Mouse (Mus musculus) neural tube, embryonic 13.5 days (tissue): Measurements from ENCODE around the gene Dennd1a. TPM values are rescaled to one million over a fixed set of nuclear protein-coding genes. Genes with fewer than 3 reads are reported as not detected.
A peak's percentile ranks its signal among the peaks of the same experiment; 100 is the strongest.

Source experiments
- ATAC-seq: fragments of 200-750 bp; cut with Nextera tagmentation; 2 replicates; pipeline ENCODE4 v1.8.0; 2017; ENCODE audit warnings: low read depth, mild to moderate bottlenecking, moderate TSS enrichment, moderate library complexity
- H3K27ac ChIP-seq: fragments of 300-500 bp; sonication (generic); replicated peaks from 2 replicates; pipeline ENCODE4 v1.5.1; 2015; ENCODE audit warnings: moderate library complexity, mild to moderate bottlenecking, inconsistent platforms
- H3K27me3 ChIP-seq: fragments of 300-500 bp; sonication (generic); 2 replicates; pipeline ENCODE4 v1.6.1; 2015; ENCODE audit warnings: mild to moderate bottlenecking, inconsistent platforms
- H3K36me3 ChIP-seq: fragments of 300-500 bp; sonication (generic); 2 replicates; pipeline ENCODE4 v1.6.1; 2015; ENCODE audit warnings: mild to moderate bottlenecking, inconsistent platforms
- H3K4me1 ChIP-seq: fragments of 300-500 bp; sonication (generic); replicated peaks from 2 replicates; pipeline ENCODE4 v1.6.1; 2015; ENCODE audit warnings: inconsistent platforms
- H3K4me2 ChIP-seq: fragments of 300-500 bp; sonication (generic); 2 replicates; pipeline ENCODE4 v1.6.1; 2015; ENCODE audit warnings: inconsistent platforms, mild to moderate bottlenecking, moderate library complexity
- H3K4me3 ChIP-seq: fragments of 300-500 bp; sonication (generic); 2 replicates; pipeline ENCODE4 v1.5.1; 2015; ENCODE audit warnings: mild to moderate bottlenecking, inconsistent platforms
- H3K9ac ChIP-seq: fragments of 300-500 bp; sonication (generic); 2 replicates; pipeline ENCODE4 v1.6.1; 2015; ENCODE audit warnings: moderate library complexity, mild to moderate bottlenecking, inconsistent platforms
- H3K9me3 ChIP-seq: fragments of 300-500 bp; sonication (generic); 2 replicates; pipeline ENCODE4 v1.6.1; 2016; ENCODE audit warnings: inconsistent platforms
- WGBS: fragments of 180-500 bp; shearing (Covaris S2); methylation state at CpG from one replicate; pipeline ENCODE4 v1.1.7; 2015; 5-methylcytosine and 5-hydroxymethylcytosine counted together
- polyA plus RNA-seq: library from polyadenylated mRNA; unstranded; fragments of >200 nt; fragmentation: Nextera tagmentation; extraction: Ambion mirVana; gene quantifications from 2 replicates; pipeline ENCODE4 v1.2.1, GENCODE M21; 2015

Dennd1a gene
- polyA plus RNA-seq, 1 experiment from 2014 or later: 14.6 TPM

DNA sequence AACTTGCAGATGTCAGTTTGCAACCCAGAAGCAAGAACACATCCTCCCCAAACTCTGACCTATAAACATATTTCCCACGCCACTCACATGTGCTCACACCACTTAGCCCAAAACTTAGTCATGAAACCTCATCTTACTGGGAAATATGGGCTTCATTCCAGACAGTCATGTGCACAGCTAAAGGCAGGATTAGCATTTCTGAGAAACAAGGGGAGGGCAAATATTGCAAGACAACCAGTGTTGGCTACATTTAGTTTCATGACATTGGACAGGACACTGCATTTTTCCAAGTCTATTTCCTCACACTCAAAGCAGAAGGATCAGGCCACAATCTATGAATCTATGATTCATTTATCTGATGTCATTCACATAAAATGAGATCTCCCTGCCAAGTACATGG is 4.3 kb upstream of the Dennd1a start:
- Histone ChIP-seq H3K4me2 (no peak overlapping the region), H3K27me3 (no peaks in the 10 kb centered on the region), H3K9me3 (no peaks in the 10 kb centered on the region), H3K9ac (no peak overlapping the region), H3K4me3 (no peak overlapping the region), H3K36me3 (no peaks in the 10 kb centered on the region), H3K4me1 (peaks cover 4% of the 10 kb centered on the region), H3K27ac (no peak overlapping the region)
- no peak for ATAC-seq
- WGBS: 86% methylated on average over 1 of the region's 1 CpGs

DNA sequence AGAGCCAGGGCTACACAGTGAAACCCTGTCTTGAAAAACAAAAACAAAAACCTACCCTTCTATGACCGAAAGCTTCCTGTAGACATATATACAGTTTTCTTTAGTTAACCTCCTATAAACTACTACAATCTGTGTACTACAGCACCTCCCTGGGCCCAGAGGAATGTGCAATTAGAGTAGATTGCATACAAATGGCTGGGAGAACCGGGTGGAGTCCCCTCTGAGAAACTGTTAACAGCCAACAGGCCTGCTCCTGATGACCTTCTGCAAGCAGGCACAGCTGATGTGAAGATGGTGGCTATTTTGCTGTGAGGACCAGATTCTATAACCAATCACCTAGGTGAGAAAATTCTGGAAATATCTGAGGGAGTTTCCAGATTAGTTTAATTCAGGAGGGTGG is 1.0 kb upstream of the Dennd1a start:
- Histone ChIP-seq H3K9me3 (no peaks in the 10 kb centered on the region), H3K27me3 (no peaks in the 10 kb centered on the region), H3K4me3 (no peak overlapping the region), H3K27ac (no peak overlapping the region), H3K4me2 (no peak overlapping the region), H3K4me1 (peaks cover 19% of the 10 kb centered on the region), H3K36me3 (no peaks in the 10 kb centered on the region), H3K9ac (no peak overlapping the region)
- no peak for ATAC-seq
- 40% methylated on average over 2 of the region's 2 CpGs for WGBS

DNA sequence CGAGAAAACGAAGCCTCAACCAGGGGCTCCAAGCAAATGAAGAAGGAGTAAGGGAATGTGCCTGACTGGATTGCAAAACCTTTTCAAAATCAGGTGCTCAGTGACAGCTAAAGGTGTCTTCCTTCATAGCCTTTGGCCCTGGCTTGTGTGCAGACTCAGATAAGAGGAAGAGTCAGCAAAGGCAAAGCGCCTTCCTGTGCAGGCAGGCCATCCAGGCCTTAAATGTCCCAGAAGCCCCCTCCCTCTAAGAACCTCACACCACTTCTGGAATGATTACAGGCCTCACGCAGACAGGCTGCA is 807 bp downstream of the Dennd1a start:
- ATAC-seq: no peak
- H3K27me3 ChIP-seq: no peaks in the 10 kb centered on the region
- H3K4me3 ChIP-seq: peak overlapping the region; percentile 84
- peak overlapping the region; percentile 88; the same call in 1 of the 2 replicates for H3K27ac ChIP-seq
- H3K9ac ChIP-seq: peak overlapping the region; percentile 88
- peaks cover 19% of the 10 kb centered on the region for H3K4me1 ChIP-seq
- H3K36me3 ChIP-seq: no peaks in the 10 kb centered on the region
- H3K9me3 ChIP-seq: no peaks in the 10 kb centered on the region
- 15% methylated on average over 4 of the region's 4 CpGs for WGBS
- peak overlapping the region; percentile 72 for H3K4me2 ChIP-seq

DNA sequence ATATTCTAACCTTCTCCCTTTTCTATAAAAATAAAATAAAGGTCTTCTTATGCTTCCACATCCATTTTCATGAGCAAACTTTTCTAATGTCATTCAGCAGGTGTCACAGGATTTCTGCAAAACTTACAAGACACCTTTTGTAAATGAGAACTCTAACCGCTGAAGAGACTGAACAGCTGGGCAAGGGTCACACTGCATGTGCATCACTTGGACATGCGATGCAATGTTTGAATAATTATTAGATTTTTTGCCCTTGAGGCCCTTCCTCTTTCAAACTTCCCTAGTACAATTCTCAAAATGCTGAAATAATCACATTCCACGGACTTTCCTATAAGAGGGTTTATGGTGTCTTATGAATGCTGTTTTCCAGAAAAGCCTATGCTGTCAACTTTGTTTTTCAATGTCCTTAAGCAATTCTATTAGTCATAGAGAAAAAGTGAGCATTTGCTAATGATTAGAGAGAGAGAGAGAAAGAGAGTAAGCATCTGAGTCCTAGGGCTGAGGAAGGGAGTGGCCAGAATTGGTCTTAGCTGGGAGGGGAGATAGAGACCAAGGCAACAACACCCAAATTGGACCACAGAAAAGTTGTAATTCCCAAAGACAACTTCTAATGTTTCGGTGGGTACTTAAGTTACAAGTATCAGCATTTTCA is 1.3 kb downstream of the Dennd1a start:
- Histone ChIP-seq H3K4me1 (peaks cover 19% of the 10 kb centered on the region), H3K36me3 (no peaks in the 10 kb centered on the region), H3K9ac (peak overlapping the region; percentile 88), H3K4me2 (peak overlapping the region; percentile 72), H3K9me3 (no peaks in the 10 kb centered on the region), H3K4me3 (peak overlapping the region; percentile 84), H3K27me3 (no peaks in the 10 kb centered on the region), H3K27ac (no peak overlapping the region)
- ATAC-seq: no peak
- WGBS: 66% methylated on average over 4 of the region's 4 CpGs

DNA sequence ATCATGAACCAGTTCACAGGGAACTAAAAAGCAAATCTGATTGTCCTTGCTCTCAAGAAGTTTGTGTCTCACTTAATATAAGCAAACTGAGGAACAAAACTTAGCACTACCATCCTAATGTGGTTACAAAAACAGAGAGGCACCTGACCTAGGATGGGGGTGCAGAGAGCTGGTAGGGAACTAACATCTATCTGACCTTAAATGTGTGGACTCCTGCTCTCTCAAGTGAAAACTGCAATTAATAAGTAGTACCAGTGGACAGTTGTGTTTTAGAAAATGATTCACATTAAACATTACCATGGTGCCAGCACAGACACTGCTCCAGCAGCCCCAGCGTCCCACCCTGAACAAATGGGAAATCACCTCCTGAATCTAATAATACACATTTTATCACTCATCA is 3.2 kb downstream of the Dennd1a start:
- H3K4me3 ChIP-seq: no peak overlapping the region
- ATAC-seq: no peak
- H3K9ac ChIP-seq: no peak overlapping the region
- no peaks in the 10 kb centered on the region for H3K27me3 ChIP-seq
- H3K4me1 ChIP-seq: peaks cover 19% of the 10 kb centered on the region
- H3K9me3 ChIP-seq: no peaks in the 10 kb centered on the region
- H3K27ac ChIP-seq: no peak overlapping the region
- WGBS: 91% methylated on average over 1 of the region's 1 CpGs
- H3K4me2 ChIP-seq: no peak overlapping the region
- H3K36me3 ChIP-seq: no peaks in the 10 kb centered on the region

DNA sequence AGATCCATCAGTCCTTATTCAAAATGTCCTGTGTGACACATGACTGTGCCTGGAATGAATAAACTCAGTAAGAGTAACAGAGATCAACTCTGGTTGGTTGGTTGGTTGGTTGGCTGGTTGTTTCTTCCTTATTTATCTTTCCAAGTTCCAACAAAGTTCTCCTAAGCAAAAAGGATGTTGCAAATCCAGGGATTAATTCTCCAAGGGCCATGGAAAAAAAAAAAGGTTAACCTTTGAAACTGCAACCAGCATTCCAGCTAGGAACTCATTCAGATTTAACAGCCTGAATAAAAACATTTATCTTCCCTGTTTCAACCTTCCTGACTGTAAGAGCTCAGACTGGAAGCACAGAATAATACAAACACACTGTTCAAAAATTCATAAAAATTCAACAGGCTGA is 6.8 kb downstream of the Dennd1a start:
- Histone ChIP-seq H3K4me2 (no peak overlapping the region), H3K9me3 (no peaks in the 10 kb centered on the region), H3K27ac (no peak overlapping the region), H3K9ac (no peak overlapping the region), H3K27me3 (no peaks in the 10 kb centered on the region), H3K36me3 (no peaks in the 10 kb centered on the region), H3K4me1 (peaks cover 5% of the 10 kb centered on the region; the same call in 1 of the 2 replicates), H3K4me3 (no peak overlapping the region)
- no peak for ATAC-seq

DNA sequence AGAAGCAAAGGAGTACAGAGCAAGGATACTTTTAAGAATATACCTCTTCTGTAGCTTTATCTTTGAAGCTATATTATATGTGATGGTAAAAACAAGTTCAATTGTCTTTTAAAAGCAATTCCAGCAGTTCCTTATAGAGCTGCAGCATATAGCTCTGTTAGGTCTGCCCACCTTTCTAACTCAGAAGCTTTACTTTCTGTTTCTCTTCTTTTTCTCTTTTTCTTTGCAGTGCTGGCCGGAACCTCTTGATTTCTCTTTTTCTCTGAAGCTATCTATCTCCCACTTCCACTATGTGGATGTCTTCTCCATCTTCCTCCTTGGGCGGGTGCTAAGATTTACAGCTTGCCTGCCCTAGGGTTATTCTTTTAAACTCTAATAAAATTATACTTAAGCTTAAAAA is 12.2 kb downstream of the Dennd1a start:
- no peak overlapping the region for H3K27ac ChIP-seq
- ATAC-seq: no peak
- H3K9me3 ChIP-seq: no peaks in the 10 kb centered on the region
- no peaks in the 10 kb centered on the region for H3K4me1 ChIP-seq
- H3K36me3 ChIP-seq: no peaks in the 10 kb centered on the region
- 83% methylated on average over 2 of the region's 2 CpGs for WGBS
- no peak overlapping the region for H3K4me3 ChIP-seq
- no peaks in the 10 kb centered on the region for H3K27me3 ChIP-seq
- H3K9ac ChIP-seq: no peak overlapping the region
- H3K4me2 ChIP-seq: no peak overlapping the region

DNA sequence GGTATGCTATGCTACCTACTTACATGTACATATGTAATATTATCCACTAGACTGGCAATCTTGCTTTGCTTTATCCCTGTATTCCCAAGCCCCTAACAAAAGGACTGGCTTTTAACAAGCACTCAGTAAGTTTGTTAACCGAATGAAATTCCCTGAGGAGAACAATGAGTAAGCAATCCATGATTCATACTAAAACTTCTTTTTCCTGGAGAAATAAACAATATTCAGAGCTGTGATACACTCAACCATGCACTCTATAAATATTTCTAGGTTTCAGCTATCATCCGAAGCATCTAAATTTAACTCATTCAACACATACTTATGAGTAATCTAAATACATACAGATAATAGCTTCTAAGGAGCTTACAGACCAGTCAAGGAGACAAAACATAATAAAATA is 23.5 kb downstream of the Dennd1a start:
- Histone ChIP-seq H3K4me2 (no peak overlapping the region), H3K27me3 (no peaks in the 10 kb centered on the region), H3K9ac (no peak overlapping the region), H3K9me3 (no peaks in the 10 kb centered on the region), H3K4me1 (no peaks in the 10 kb centered on the region), H3K36me3 (no peaks in the 10 kb centered on the region), H3K27ac (no peak overlapping the region), H3K4me3 (no peak overlapping the region)
- 75% methylated on average over 2 of the region's 2 CpGs for WGBS
- no peak for ATAC-seq

DNA sequence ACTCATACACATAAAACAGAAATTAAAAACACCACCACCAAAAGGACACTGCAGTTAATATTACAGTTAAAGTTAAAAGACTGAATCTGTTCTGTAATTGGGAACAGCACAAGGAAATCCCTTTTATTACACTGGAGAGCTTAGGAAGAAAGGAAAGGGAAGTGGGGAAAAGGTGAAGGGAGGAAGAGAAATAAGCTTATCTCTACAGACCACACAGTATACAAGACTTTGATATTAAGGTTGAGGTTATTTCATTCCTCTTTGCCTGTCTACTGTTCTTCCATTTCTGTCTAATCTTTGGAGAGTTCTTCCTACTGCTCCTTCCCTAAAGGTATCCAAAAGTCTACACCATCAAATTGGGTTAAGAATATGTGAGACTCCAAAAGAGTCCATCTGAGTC is 28.1 kb downstream of the Dennd1a start:
- ATAC-seq: no peak

DNA sequence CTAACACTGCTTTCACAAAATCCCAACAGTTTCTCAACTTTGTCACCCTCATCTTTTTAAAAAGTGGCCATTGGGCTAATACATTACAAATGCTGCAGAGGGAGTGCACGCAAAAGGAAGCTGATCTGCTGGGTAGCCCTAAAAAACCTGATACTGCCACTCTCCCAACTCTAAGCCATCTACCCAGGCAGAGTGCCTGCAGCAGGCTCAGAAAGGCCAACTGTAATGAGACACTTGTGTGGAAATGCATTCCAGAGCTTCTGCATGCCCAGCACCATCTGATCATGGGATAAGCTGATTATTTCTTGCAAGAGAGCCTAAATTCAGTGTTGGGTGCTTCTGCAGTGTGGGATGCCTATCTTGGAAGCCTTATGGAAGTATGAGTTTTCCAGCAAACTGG is 49.6 kb downstream of the Dennd1a start:
- Histone ChIP-seq H3K27me3 (no peaks in the 10 kb centered on the region), H3K9ac (no peak overlapping the region), H3K4me3 (no peak overlapping the region), H3K4me2 (no peak overlapping the region), H3K9me3 (no peaks in the 10 kb centered on the region), H3K4me1 (no peaks in the 10 kb centered on the region), H3K36me3 (no peaks in the 10 kb centered on the region), H3K27ac (no peak overlapping the region)
- ATAC-seq: no peak
- WGBS: 97% methylated on average over 1 of the region's 1 CpGs

More for the DNA sequence above, 28.1 kb downstream of the Dennd1a start:
- Histone ChIP-seq H3K4me3 (no peak overlapping the region), H3K9me3 (no peaks in the 10 kb centered on the region), H3K4me1 (no peaks in the 10 kb centered on the region), H3K27me3 (no peaks in the 10 kb centered on the region), H3K9ac (no peak overlapping the region), H3K36me3 (no peaks in the 10 kb centered on the region), H3K4me2 (no peak overlapping the region), H3K27ac (no peak overlapping the region)

DNA sequence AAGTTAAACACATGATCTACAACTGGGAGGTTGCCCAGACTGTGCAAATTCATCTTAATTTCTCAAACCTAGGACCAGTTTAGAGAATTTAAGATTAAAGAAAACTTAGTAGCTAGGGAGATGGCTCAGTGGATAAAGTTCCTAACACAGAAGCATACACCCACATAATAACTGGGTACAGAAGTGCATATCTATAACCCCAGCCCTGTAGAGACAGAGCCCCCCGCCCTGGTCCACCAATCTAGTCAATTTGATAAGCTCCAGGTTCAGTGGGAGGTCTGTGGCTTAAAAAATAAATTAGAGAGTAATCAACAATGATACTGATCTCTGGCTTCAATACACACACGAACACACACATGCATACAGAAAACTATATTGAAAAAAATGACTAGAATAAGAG is 51.6 kb downstream of the Dennd1a start:
- Histone ChIP-seq H3K9ac (no peak overlapping the region), H3K4me1 (no peaks in the 10 kb centered on the region), H3K36me3 (no peaks in the 10 kb centered on the region), H3K4me3 (no peak overlapping the region), H3K9me3 (no peaks in the 10 kb centered on the region), H3K27me3 (no peaks in the 10 kb centered on the region), H3K4me2 (no peak overlapping the region), H3K27ac (no peak overlapping the region)
- no peak for ATAC-seq
- 95% methylated on average over 2 of the region's 2 CpGs for WGBS

DNA sequence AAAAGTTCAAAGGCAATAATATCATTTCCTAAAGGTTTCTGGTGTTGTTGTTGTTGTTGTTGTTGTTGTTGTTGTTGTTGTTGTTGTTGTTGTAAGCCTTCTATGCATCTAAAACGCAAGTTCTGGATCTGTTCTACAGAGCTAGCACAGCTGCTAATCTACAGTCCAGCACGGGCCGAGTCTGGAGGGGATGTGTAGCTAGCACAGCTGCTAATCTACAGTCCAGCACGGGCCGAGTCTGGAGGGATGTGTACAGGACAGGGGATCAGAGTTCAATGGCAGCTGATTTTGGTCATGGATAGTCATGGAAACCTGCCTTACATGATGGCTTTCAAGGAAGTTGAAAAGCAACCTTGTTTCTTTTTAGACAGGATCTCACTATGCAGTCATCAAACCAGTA is 57.3 kb downstream of the Dennd1a start:
- no peak for ATAC-seq
- H3K4me1 ChIP-seq: no peaks in the 10 kb centered on the region
- H3K9me3 ChIP-seq: no peaks in the 10 kb centered on the region
- H3K36me3 ChIP-seq: no peaks in the 10 kb centered on the region
- H3K27me3 ChIP-seq: peaks cover 35% of the 10 kb centered on the region
- H3K27ac ChIP-seq: no peak overlapping the region
- no peak overlapping the region for H3K4me3 ChIP-seq
- no peak overlapping the region for H3K4me2 ChIP-seq
- no peak overlapping the region for H3K9ac ChIP-seq
- WGBS: 91% methylated on average over 5 of the region's 5 CpGs

DNA sequence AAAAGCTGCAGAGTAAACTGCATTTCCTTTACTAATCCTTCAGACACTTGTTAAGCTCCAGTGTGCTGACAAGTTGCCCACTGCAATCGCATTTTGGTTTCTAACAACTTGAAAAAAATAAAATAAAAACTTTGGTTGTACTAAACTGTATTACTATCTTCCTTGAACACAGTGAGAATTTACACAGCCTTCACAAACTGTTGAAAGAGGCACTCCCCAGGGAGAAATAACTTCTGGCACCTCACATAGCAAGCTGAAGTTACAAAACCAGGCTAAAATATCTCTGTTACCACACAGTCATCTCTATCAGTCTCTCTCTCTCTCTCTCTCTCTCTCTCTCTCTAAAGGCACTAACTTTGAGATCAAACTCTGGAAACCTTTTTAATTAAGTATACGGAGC is 63.4 kb downstream of the Dennd1a start:
- H3K4me1 ChIP-seq: peaks cover 15% of the 10 kb centered on the region
- H3K4me3 ChIP-seq: no peak overlapping the region
- H3K9ac ChIP-seq: no peak overlapping the region
- WGBS: 49% methylated on average over 2 of the region's 2 CpGs
- ATAC-seq: no peak
- no peaks in the 10 kb centered on the region for H3K9me3 ChIP-seq
- H3K4me2 ChIP-seq: no peak overlapping the region
- no peak overlapping the region for H3K27ac ChIP-seq
- peaks cover 95% of the 10 kb centered on the region for H3K27me3 ChIP-seq
- no peaks in the 10 kb centered on the region for H3K36me3 ChIP-seq
